Comparison of ENCODE assay signal across 23 mouse cellular contexts in genomic region chr5:38371308-38371707, GRCm38 (mm10). TPM values are rescaled to one million over a fixed set of nuclear protein-coding genes. Genes with fewer than 3 reads are reported as not detected.
"Had no signal": no experiment of that assay in that cellular context is flagged by ENCODE, and none has a peak within 500 bp of the region (broad histone marks: within the 10 kb centered on the region; RNA-seq: fewer than 3 reads in every experiment).

No protein-coding gene starts in this region.

- H3K27me3 ChIP-seq: limb, embryonic 13.5 days; liver, embryonic 12.5 days; liver, embryonic 15.5 days; neural tube, embryonic 12.5 days; neural tube, embryonic 15.5 days; stomach, embryonic 15.5 days had no signal

- H3K4me3 ChIP-seq: limb, embryonic 13.5 days; liver, embryonic 12.5 days; liver, embryonic 15.5 days; neural tube, embryonic 12.5 days; neural tube, embryonic 15.5 days; stomach, embryonic 15.5 days had no signal

- H3K36me3 ChIP-seq: limb, embryonic 13.5 days; liver, embryonic 12.5 days; liver, embryonic 15.5 days; neural tube, embryonic 12.5 days; neural tube, embryonic 15.5 days; stomach, embryonic 15.5 days had no signal

- H3K27ac ChIP-seq: limb, embryonic 13.5 days; liver, embryonic 12.5 days; liver, embryonic 15.5 days; neural tube, embryonic 12.5 days; neural tube, embryonic 15.5 days; stomach, embryonic 15.5 days had no signal

- H3K9ac ChIP-seq: limb, embryonic 13.5 days; liver, embryonic 12.5 days; liver, embryonic 15.5 days; neural tube, embryonic 12.5 days; neural tube, embryonic 15.5 days; stomach, embryonic 15.5 days had no signal

- DNase-seq: kidney, adult 9 months; kidney, postnatal 14 days; kidney, postnatal 4 days; left cerebral cortex, postnatal 4 days; liver; lung, adult 2 months; lung, postnatal 14 days; lung, postnatal 4 days; midbrain, embryonic 14.5 days; right cerebral cortex, adult 18-20 months; right cerebral cortex, postnatal 14 days; right cerebral cortex, postnatal 4 days; thymus, postnatal 25 days had no signal

RNA-seq across cellular contexts. Expression of gene Drd5, which starts 52.1 kb away (rescaled TPM):
- total RNA-seq: megakaryocyte progenitor cell, adult 5-6 weeks; megakaryocyte-erythroid progenitor cell, adult 5-6 weeks had no signal
- polyA plus RNA-seq: kidney, embryonic 16.5 days; liver, embryonic 12.5 days; liver, embryonic 15.5 days; lung, adult 2 months; lung, embryonic 16.5 days; neural tube, embryonic 12.5 days; stomach, embryonic 15.5 days had no signal
